Mouse (Mus musculus) megakaryocyte, embryonic 14.5 days (primary cell): ENCODE results near the gene Trim29. TPM values are rescaled to one million over a fixed set of nuclear protein-coding genes. Genes with fewer than 3 reads are reported as not detected.

Source experiments
- H3K27me3 ChIP-seq: replicated peaks from 2 replicates; pipeline ENCODE3; 2012; ENCODE audit warnings: inconsistent platforms
- H3K36me3 ChIP-seq: replicated peaks from 2 replicates; pipeline ENCODE3; 2012; ENCODE audit warnings: low read length, inconsistent platforms, mixed read lengths
- H3K4me1 ChIP-seq: 2 replicates; pipeline ENCODE4 v1.6.1; 2012; ENCODE audit warnings: inconsistent platforms
- H3K4me3 ChIP-seq: replicated peaks from 2 replicates; pipeline ENCODE3; 2012; ENCODE audit warnings: moderate library complexity, mild to moderate bottlenecking, inconsistent platforms
- H3K9me3 ChIP-seq: 2 replicates; pipeline ENCODE4 v1.6.1; 2012; ENCODE audit warnings: inconsistent platforms
- FLI1 ChIP-seq: IDR thresholded peaks from 2 replicates; pipeline ENCODE4 v1.6.1; 2012; ENCODE audit warnings: low read length, inconsistent platforms, mixed read lengths
- GATA1 ChIP-seq: IDR thresholded peaks from 3 replicates; pipeline ENCODE4 v1.6.1; 2012; ENCODE audit warnings: mixed read lengths, low read length, inconsistent platforms, borderline replicate concordance
- polyA plus RNA-seq: library from polyadenylated mRNA; stranded (reverse); fragments of >175 nt; gene quantifications from 2 replicates; pipeline ENCODE4 v1.2.3, GENCODE M21; 2012; ENCODE audit warnings: low replicate concordance; ENCODE audit not compliant: insufficient read depth

The Trim29 gene
- 0.18 TPM in 1 of 2 replicates, not detected in the other for polyA plus RNA-seq

DNA sequence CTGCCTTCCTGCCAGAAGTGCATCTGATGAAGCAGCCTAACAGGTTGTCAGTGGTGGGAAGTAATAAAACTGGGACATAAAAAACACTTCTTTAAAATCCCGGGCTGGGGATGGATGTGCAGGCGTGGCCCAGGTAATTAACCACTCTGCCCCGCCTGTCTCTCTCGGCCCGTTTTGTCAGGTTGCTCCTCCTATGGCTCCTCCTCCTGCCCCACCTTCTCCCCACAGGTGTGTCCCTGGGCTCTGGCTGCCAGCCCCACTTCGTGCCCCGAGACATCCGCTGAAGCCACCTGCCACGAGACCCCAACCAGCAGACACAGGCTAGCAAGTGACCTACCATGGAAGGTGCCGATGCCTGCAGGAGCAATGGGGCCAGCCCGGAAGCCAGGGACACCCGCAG lies at the start of gene Trim29:
Trim29 (plus strand) TSS at position 311 of the 400 bp plus-strand sequence.
- H3K27me3 ChIP-seq: peaks cover 53% of the 10 kb centered on the region
- no peaks in the 10 kb centered on the region for H3K36me3 ChIP-seq
- peaks cover 9% of the 10 kb centered on the region; the same call in 1 of the 2 replicates for H3K4me1 ChIP-seq
- H3K9me3 ChIP-seq: no peaks in the 10 kb centered on the region
- H3K4me3 ChIP-seq: no peak within 1 kb of the TSS
- TF ChIP-seq FLI1 (no peak), GATA1 (no peak)

DNA sequence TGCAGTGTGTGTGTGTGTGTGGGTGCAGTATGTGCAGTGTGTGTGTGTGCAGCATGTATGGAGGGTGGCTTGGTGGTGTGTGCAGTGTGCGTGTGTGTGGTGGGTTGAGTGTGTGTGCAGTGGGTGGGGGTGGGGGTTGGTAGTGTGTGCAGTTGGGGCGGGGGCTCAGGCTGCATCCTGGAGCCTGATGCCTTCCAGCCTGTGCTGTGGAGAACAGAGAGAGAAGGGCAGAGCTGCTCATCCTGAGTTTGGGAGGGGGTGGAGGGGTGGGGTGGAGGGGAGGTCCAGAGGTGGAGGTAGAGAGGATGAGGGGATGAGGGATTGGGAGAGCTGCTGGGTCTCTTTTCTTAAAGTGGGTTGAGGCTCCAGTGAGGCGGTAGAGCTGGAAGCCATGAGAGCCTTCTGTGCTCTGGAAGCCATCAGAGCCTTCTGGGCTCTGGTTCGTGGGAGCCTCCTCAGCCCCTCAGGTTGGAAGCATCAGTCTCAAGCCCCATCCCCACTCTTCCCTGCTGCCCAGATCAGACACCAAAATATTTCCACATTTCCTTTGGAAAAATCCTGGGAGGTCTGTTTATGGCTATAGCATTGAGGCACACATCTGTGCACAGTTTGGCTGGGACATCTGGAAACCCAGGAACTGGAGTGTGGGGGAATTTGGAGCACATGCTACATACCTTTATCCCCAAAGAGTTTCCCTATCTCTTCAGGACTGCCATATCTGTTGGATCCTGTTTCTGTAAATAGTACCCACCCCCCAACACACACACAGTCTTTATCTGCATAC lies 49.3 kb upstream of the Trim29 start:
- Histone ChIP-seq H3K36me3 (no peaks in the 10 kb centered on the region), H3K27me3 (peaks cover 20% of the 10 kb centered on the region), H3K4me1 (no peaks in the 10 kb centered on the region; the same call in 1 of the 2 replicates), H3K9me3 (no peaks in the 10 kb centered on the region), H3K4me3 (no peak overlapping the region)
- no peak for TF ChIP-seq FLI1
- TF ChIP-seq GATA1: no peak

DNA sequence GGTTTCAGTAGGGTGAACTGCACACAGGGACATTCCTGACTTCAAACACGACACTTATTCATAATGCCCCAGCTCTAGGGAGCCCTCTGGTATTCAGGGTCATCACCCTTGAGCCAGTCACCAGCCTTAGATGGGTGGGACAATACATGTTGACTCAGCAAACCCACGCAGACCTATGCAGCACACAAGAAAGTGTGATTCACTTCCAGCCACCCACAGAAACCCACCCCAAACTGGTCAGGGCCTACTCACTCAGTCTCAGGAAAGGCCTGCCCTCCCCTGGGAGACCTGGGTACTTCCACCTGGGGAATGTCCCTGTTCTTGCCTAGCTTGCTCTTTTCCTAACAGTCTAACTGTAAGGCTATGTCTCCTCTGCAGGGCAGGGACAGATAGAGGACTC lies 48.7 kb upstream of the Trim29 start:
- TF ChIP-seq FLI1 (no peak), GATA1 (no peak)
- Histone ChIP-seq H3K4me3 (no peak overlapping the region), H3K36me3 (no peaks in the 10 kb centered on the region), H3K27me3 (peaks cover 25% of the 10 kb centered on the region), H3K4me1 (no peaks in the 10 kb centered on the region; the same call in 1 of the 2 replicates), H3K9me3 (no peaks in the 10 kb centered on the region)

DNA sequence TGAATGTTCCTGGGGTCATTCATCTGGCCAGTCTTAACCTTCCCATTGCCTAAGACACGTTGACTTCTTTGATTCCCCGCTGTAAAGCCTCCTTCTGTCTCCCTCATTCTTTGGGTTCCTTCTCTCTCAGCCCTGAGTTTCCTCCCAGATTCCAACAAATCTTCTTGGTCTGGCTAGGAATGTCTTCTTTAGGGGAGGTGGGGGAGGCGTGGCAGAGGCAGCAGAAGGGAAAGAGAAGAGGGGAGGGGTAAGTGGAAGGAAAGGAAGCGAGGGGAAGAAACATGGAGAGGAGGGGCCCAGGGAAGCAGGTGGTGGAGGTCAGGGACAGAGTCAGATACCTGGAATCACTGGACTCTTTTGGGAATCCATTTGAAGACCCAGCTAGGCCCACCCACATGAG lies 48.3 kb upstream of the Trim29 start:
- Histone ChIP-seq H3K4me1 (no peaks in the 10 kb centered on the region; the same call in 1 of the 2 replicates), H3K4me3 (no peak overlapping the region), H3K27me3 (peaks cover 27% of the 10 kb centered on the region), H3K36me3 (no peaks in the 10 kb centered on the region), H3K9me3 (no peaks in the 10 kb centered on the region)
- TF ChIP-seq GATA1 (no peak), FLI1 (no peak)

DNA sequence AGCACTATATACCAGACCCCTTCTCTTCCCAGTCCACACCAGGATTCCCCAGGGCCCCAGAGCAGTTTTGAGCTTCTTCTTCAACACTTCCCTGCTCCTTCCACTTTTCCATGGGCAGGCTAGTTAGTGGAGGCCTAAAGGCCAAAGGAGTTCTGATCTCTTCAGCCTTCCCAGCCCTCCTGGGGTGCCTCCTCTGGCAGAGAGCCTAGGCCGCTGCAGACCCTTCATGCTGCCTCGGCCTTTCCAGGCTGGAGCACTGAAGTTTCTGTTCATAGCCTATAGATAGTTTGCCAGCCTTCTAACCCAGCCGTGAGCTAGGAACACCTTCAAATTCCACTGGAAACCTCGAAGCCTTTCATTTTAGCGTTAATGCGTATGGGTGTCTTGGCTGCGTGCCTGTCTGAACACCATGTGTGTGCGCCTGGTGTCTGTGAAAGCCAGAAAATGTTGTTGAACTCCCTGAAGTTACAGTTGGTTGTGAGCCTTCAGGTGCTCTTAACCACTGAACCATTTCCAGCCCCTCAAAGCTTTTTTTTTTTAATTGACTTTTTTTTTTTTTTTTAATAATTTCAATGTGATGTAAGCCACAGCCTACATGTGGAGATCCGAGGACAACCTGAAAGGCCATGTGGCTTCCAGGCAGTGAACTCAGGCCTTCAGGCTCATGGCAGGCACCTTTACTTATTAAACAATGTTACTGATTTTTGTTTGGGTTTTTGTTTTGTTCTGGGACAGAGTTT lies 47.7 kb upstream of the Trim29 start:
- H3K9me3 ChIP-seq: no peaks in the 10 kb centered on the region
- TF ChIP-seq FLI1: no peak
- no peak for TF ChIP-seq GATA1
- peaks cover 29% of the 10 kb centered on the region for H3K27me3 ChIP-seq
- no peak overlapping the region for H3K4me3 ChIP-seq
- H3K4me1 ChIP-seq: no peaks in the 10 kb centered on the region; the same call in 1 of the 2 replicates
- H3K36me3 ChIP-seq: no peaks in the 10 kb centered on the region

DNA sequence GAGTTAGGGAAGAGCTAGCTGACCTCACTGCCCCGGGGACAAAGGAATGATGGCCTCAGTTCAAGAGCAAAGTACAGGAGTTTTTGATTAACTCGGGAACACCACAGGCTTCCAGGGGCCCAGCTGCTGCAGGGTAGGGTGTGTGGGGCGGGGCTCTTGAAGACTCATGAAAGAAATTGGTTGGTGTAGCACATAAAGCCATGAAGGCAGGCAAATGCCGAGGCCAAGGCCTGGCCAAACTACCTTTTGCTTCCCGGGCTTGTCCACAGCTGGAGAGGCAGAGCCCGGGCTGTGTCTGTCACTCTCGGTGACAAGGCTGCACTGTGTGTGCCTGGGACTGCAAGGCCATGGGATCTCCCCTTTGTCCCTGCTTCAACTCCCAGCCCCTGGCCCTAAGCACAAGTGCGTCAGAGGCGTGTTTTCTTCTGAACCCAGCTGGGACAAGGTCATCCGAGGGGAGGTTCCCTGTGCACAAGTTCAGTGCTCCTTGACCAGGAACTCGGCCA lies 46.6 kb upstream of the Trim29 start:
- H3K27me3 ChIP-seq: peaks cover 28% of the 10 kb centered on the region
- no peak for TF ChIP-seq FLI1
- TF ChIP-seq GATA1: no peak
- H3K36me3 ChIP-seq: no peaks in the 10 kb centered on the region
- no peaks in the 10 kb centered on the region; the same call in 1 of the 2 replicates for H3K4me1 ChIP-seq
- H3K4me3 ChIP-seq: no peak overlapping the region
- no peaks in the 10 kb centered on the region for H3K9me3 ChIP-seq

DNA sequence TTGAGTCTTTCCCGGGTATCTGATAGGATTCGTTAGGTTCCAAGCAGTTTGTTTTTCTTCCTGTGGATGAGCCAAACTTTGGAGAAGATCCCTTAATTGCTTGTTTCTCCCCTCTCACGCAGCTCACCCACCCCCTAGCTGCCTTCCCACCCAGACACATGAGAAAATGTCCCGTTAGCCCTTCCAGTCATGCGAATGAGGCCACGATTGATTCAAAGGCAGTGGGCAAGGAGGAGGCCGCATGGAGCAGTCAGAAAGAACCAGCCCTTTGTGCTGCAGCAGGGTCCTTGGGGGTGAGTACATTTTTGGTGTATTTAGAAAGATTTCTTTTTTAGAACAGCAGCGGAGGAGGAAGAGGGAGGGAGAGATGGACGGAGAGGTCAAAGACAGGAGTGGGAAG lies 45.5 kb upstream of the Trim29 start:
- no peaks in the 10 kb centered on the region; the same call in 1 of the 2 replicates for H3K4me1 ChIP-seq
- H3K27me3 ChIP-seq: peaks cover 36% of the 10 kb centered on the region
- no peak overlapping the region for H3K4me3 ChIP-seq
- no peaks in the 10 kb centered on the region for H3K9me3 ChIP-seq
- no peak for TF ChIP-seq FLI1
- TF ChIP-seq GATA1: no peak
- H3K36me3 ChIP-seq: no peaks in the 10 kb centered on the region

DNA sequence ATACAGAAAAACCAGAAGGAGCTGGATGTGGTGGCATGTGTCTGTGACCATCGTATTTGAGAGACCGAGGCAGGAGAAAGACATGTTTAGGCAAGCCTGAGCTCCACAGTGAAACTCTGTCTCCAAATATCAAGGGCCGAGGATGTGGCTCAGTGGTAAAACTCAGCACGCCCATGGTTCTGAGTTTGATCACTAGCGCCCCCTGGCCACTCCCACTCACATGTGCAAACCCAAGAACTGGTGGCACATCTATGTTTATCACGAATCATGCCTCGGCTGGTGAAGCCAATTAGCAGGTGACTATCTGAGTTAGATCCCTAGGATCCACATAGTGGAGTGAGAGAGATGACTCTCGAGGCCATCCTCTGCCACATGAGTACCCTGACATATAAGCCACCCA lies 43.3 kb upstream of the Trim29 start:
- H3K27me3 ChIP-seq: peaks cover 56% of the 10 kb centered on the region
- no peaks in the 10 kb centered on the region for H3K36me3 ChIP-seq
- no peak overlapping the region for H3K4me3 ChIP-seq
- no peaks in the 10 kb centered on the region for H3K9me3 ChIP-seq
- peaks cover 11% of the 10 kb centered on the region for H3K4me1 ChIP-seq
- TF ChIP-seq FLI1 (no peak), GATA1 (no peak)

DNA sequence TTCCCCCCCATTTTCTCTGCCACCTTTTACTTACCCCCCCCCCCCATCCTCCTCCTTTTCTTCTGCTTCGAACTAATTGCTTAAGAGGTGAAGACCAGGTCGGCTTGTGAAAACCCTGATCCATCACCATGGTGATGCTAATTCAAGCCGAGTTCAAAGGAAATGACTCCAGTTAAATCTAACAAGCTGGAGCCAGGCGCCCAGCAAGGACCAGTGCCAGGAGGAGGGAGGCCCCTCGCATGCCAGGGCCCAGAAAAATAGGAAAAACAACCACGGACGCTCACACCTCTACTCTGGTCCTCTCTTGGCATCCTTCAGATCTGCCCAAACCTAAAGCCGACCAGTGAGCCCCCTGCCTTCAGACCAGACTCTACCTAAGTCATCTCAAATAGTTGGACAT lies 41.5 kb upstream of the Trim29 start:
- Histone ChIP-seq H3K4me1 (peaks cover 11% of the 10 kb centered on the region), H3K4me3 (no peak overlapping the region), H3K27me3 (peaks cover 61% of the 10 kb centered on the region), H3K36me3 (no peaks in the 10 kb centered on the region), H3K9me3 (no peaks in the 10 kb centered on the region)
- TF ChIP-seq GATA1 (no peak), FLI1 (no peak)
